Mouse (Mus musculus): Measurements from ENCODE around the gene Enpp3. TPM values are rescaled to one million over a fixed set of nuclear protein-coding genes. Genes with fewer than 3 reads are reported as not detected.

Enpp3 gene
- total and polyA plus RNA-seq, 3 experiments, result 0.04 to 0.24 (median 0.08) TPM

DNA sequence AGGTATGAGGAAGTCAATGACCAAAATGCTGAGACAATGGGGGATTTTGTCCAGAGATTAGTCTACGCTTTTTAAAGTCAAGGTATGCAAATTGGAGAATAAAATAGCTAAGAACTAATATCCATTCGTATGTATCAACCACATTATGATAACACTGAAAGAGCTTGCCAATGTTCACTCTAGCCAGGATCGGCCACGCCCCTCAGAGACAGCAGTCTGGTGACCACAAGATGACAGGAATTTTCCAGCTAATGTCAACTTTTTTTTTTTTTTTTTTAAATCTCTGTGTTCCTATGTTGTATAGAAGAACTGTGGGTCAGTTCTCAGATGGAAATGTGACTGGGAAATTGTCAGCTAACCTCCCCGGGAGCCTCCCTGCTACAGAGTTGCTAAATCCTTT, 12.2 kb downstream of the Enpp3 start:
- H3K27ac ChIP-seq (ENCODE audit: insufficient read depth, low read depth), result no peak overlapping the region
- H3K27me3 ChIP-seq (replicated peaks), result no peaks in the 10 kb centered on the region
- H3K36me3 ChIP-seq (replicated peaks in 1 of 2; ENCODE audit: control insufficient read depth in 1 of 2, insufficient read depth in 1 of 2, low read length in 1 of 2), result no peaks in the 10 kb centered on the region
- dilution Hi-C loops (cut with MboI; ENCODE audit: extremely low pct_ligation_motif_present, extremely low pct_unique_long_range_greater_than_20kb, low sequenced_read_pairs) (no loop called here), in situ Hi-C loops (cut with MboI; ENCODE audit: low pct_ligation_motif_present, low pct_unique_long_range_greater_than_20kb, low sequenced_read_pairs) (loop anchor here (25.0 kb wide), 1 partner anchor 193 kb away; no protein-coding TSS in a partner anchor)
- no peak overlapping the region for H3K4me3 ChIP-seq (replicated peaks in 1 of 3; ENCODE audit: low read depth in 2 of 3, low read length in 2 of 3, poor library complexity in 1 of 3)
- no peaks in the 10 kb centered on the region for H3K9me3 ChIP-seq (replicated peaks; ENCODE audit: low read length)
- H3K4me1 ChIP-seq (ENCODE audit: control insufficient read depth in 1 of 2, insufficient read depth in 2 of 2), result peaks cover 0 to 20% of the 10 kb centered on the region in 2 experiments; a peak in 2 of 4 replicates
- no peaks in the 10 kb centered on the region; the same call in 1 of the 2 replicates for H3K79me2 ChIP-seq (replicated peaks; ENCODE audit: control insufficient read depth, extremely low read depth, insufficient read depth, poor library complexity, severe bottlenecking)
- DNase-seq (ENCODE audit: extremely low read depth), result peak; percentile 57
- no peak overlapping the region for H3K9ac ChIP-seq (ENCODE audit: insufficient read depth, low read depth)
- TF ChIP-seq CHD2 (IDR thresholded peaks at IDR 0.05; ENCODE audit: low read length) (0 out of 2 replicates have a peak, but pooled peaks have one; percentile 38), ELF1 (IDR thresholded peaks at IDR 0.05; ENCODE audit: low read depth, low read length) (0 out of 2 replicates have a peak, but pooled peaks have one; percentile 14), MYC (IDR thresholded peaks at IDR 0.05; ENCODE audit: low read depth, low read length) (no peak), POLR2A (IDR thresholded peaks at IDR 0.05; ENCODE audit: low read depth, low read length) (no peak), PAX5 (IDR thresholded peaks at IDR 0.05; ENCODE audit: low read length) (no peak), SIN3A (IDR thresholded peaks at IDR 0.05; ENCODE audit: low read length) (no peak), MEF2A (IDR thresholded peaks at IDR 0.05; ENCODE audit: borderline replicate concordance, low read depth, low read length) (0 out of 2 replicates have a peak, but pooled peaks have one; percentile 21), BHLHE40 (IDR thresholded peaks at IDR 0.05; ENCODE audit: low read depth, low read length) (peak; percentile 65; the same call in 1 of the 2 replicates), ZC3H11A (IDR thresholded peaks at IDR 0.05; ENCODE audit: low read depth, low read length) (no peak), ETS1 (conservative IDR thresholded peaks at IDR 0.05; ENCODE audit: low read depth, low read length) (peak; percentile 46), JUN (IDR thresholded peaks at IDR 0.05; ENCODE audit: insufficient read depth, low read depth, low read length) (peak; percentile 88), JUND (conservative IDR thresholded peaks at IDR 0.05; ENCODE audit: low read depth, low read length) (peak; percentile 88), ZMIZ1 (IDR thresholded peaks at IDR 0.05; ENCODE audit: low read depth, low read length) (no peak), MXI1 (IDR thresholded peaks at IDR 0.05; ENCODE audit: low read depth, low read length) (no peak), EP300 (IDR thresholded peaks at IDR 0.05; ENCODE audit: low read length) (peak; percentile 79), ZNF384 (IDR thresholded peaks at IDR 0.05; ENCODE audit: low read depth, low read length) (peak; percentile 96)
- peak overlapping the region; percentile 79 for H3K4me2 ChIP-seq (ENCODE audit: insufficient read depth, low read depth, poor library complexity, severe bottlenecking)

GRCm38 (mm10) chr10:24828136-24828535, 14.5 kb downstream of the Enpp3 start:
- in situ Hi-C loops (cut with MboI; ENCODE audit: low pct_ligation_motif_present, low pct_unique_long_range_greater_than_20kb, low sequenced_read_pairs) (loop anchor here (25.0 kb wide), 1 partner anchor 191 kb away; no protein-coding TSS in a partner anchor), dilution Hi-C loops (cut with MboI; ENCODE audit: extremely low pct_ligation_motif_present, extremely low pct_unique_long_range_greater_than_20kb, low sequenced_read_pairs) (no loop called here)
- Histone ChIP-seq H3K4me1 (ENCODE audit: control insufficient read depth in 1 of 2, insufficient read depth in 2 of 2) (peaks cover 5 to 29% of the 10 kb centered on the region in 2 experiments; a peak in 3 of 4 replicates), H3K27me3 (replicated peaks) (no peaks in the 10 kb centered on the region), H3K4me3 (replicated peaks in 1 of 3; ENCODE audit: low read depth in 2 of 3, low read length in 2 of 3, poor library complexity in 1 of 3) (no peak overlapping the region), H3K4me2 (ENCODE audit: insufficient read depth, low read depth, poor library complexity, severe bottlenecking) (no peak overlapping the region), H3K9me3 (replicated peaks; ENCODE audit: low read length) (no peaks in the 10 kb centered on the region), H3K27ac (ENCODE audit: insufficient read depth, low read depth) (no peak overlapping the region), H3K9ac (ENCODE audit: insufficient read depth, low read depth) (no peak overlapping the region), H3K79me2 (replicated peaks; ENCODE audit: control insufficient read depth, extremely low read depth, insufficient read depth, poor library complexity, severe bottlenecking) (no peaks in the 10 kb centered on the region; the same call in 1 of the 2 replicates), H3K36me3 (replicated peaks in 1 of 2; ENCODE audit: control insufficient read depth in 1 of 2, insufficient read depth in 1 of 2, low read length in 1 of 2) (no peaks in the 10 kb centered on the region)
- no peak for TF ChIP-seq NELFE (IDR thresholded peaks at IDR 0.05; ENCODE audit: low read depth, low read length)
- no peak for TF ChIP-seq GABPA (IDR thresholded peaks at IDR 0.05; ENCODE audit: insufficient replicate concordance, low read depth, low read length)
- no peak for TF ChIP-seq SIN3A (IDR thresholded peaks at IDR 0.05; ENCODE audit: low read length)
- no peak for TF ChIP-seq EP300 (IDR thresholded peaks at IDR 0.05; ENCODE audit: low read length)
- TF ChIP-seq MEF2A (IDR thresholded peaks at IDR 0.05; ENCODE audit: borderline replicate concordance, low read depth, low read length), result no peak
- TF ChIP-seq TBP (conservative IDR thresholded peaks at IDR 0.05; ENCODE audit: low read depth, low read length), result no peak
- DNase-seq (ENCODE audit: extremely low read depth), result no peak
